Mouse (Mus musculus) c-Kit-positive CD71-positive TER-119-negative erythroid progenitor cells, embryonic 14.5 days (primary cell): Measurements from ENCODE around the gene Cdrt4.

Experiments
- DNase-seq: peaks from one replicate; pipeline ENCODE4 v3.0.0-alpha.2; 2013; ENCODE audit warnings: low read depth

Gene Cdrt4

GRCm38 (mm10) chr11:62951012-62951411 is at the start of gene Cdrt4:
TSS of gene Cdrt4 (plus strand) at chr11:62951193.
- DNase-seq, result no peak

- peak; percentile 37 for DNase-seq
Observed at GRCm38 (mm10) chr11:62901699-62902323, 49.2 kb upstream of the Cdrt4 start.

GRCm38 (mm10) chr11:62903871-62904495 is 47.0 kb upstream of the Cdrt4 start:
- no peak for DNase-seq

GRCm38 (mm10) chr11:62909720-62910306 is 41.2 kb upstream of the Cdrt4 start:
- DNase-seq, result no peak

GRCm38 (mm10) chr11:62911362-62911761 is 39.6 kb upstream of the Cdrt4 start:
- DNase-seq, result no peak

GRCm38 (mm10) chr11:62913141-62913540 is 37.9 kb upstream of the Cdrt4 start:
- no peak for DNase-seq

GRCm38 (mm10) chr11:62914532-62914931 is 36.5 kb upstream of the Cdrt4 start:
- no peak for DNase-seq

- DNase-seq, result no peak
Observed at GRCm38 (mm10) chr11:62915486-62915885, 35.5 kb upstream of the Cdrt4 start.

GRCm38 (mm10) chr11:62916765-62917164 is 34.2 kb upstream of the Cdrt4 start:
- DNase-seq, result no peak

GRCm38 (mm10) chr11:62919946-62920742 is 30.8 kb upstream of the Cdrt4 start:
- no peak for DNase-seq

GRCm38 (mm10) chr11:62920743-62921050 is 30.3 kb upstream of the Cdrt4 start:
- DNase-seq, result no peak

- peak; percentile 58 for DNase-seq
Observed at GRCm38 (mm10) chr11:62921052-62921977, 29.7 kb upstream of the Cdrt4 start.

- no peak for DNase-seq
Observed at GRCm38 (mm10) chr11:62924091-62924761, 26.8 kb upstream of the Cdrt4 start.

GRCm38 (mm10) chr11:62929799-62930198 is 21.2 kb upstream of the Cdrt4 start:
- peak; percentile 53 for DNase-seq

GRCm38 (mm10) chr11:62930574-62930973 is 20.4 kb upstream of the Cdrt4 start:
- DNase-seq, result no peak

- no peak for DNase-seq
Observed at GRCm38 (mm10) chr11:62931141-62931540, 19.9 kb upstream of the Cdrt4 start.

GRCm38 (mm10) chr11:62933099-62933498 is 17.9 kb upstream of the Cdrt4 start:
- no peak for DNase-seq

- DNase-seq, result no peak
Observed at GRCm38 (mm10) chr11:62934795-62935514, 16.0 kb upstream of the Cdrt4 start.

- no peak for DNase-seq
Observed at GRCm38 (mm10) chr11:62937986-62938385, 13.0 kb upstream of the Cdrt4 start.

- DNase-seq, result no peak
Observed at GRCm38 (mm10) chr11:62938921-62939320, 12.1 kb upstream of the Cdrt4 start.

- no peak for DNase-seq
Observed at GRCm38 (mm10) chr11:62940176-62940575, 10.8 kb upstream of the Cdrt4 start.
